Mouse (Mus musculus) midbrain, embryonic 15.5 days (tissue): ENCODE measurements around the gene Gm5868. TPM values are rescaled to one million over a fixed set of nuclear protein-coding genes. Genes with fewer than 3 reads are reported as not detected.
A peak's percentile ranks its signal among the peaks of the same experiment; 100 is the strongest.
"Not testable (repeated sequence)": the region's sequence is repeated elsewhere in the genome, so short reads cannot be mapped to it uniquely, and the experiment has no call there.

Source experiments
- ATAC-seq: fragments of 200-750 bp; cut with Nextera tagmentation; replicated peaks from 2 replicates; pipeline ENCODE4 v1.8.0; 2017; ENCODE audit warnings: moderate TSS enrichment
- H3K27ac ChIP-seq: fragments of 300-500 bp; sonication (generic); 2 replicates; pipeline ENCODE4 v1.5.1; 2015; ENCODE audit warnings: mild to moderate bottlenecking, inconsistent platforms
- H3K27me3 ChIP-seq: fragments of 300-500 bp; sonication (generic); replicated peaks from 2 replicates; pipeline ENCODE4 v1.6.1; 2015; ENCODE audit warnings: inconsistent platforms
- H3K36me3 ChIP-seq: fragments of 300-500 bp; sonication (generic); replicated peaks from 2 replicates; pipeline ENCODE4 v1.6.1; 2015; ENCODE audit warnings: inconsistent platforms
- H3K4me1 ChIP-seq: fragments of 300-500 bp; sonication (generic); 2 replicates; pipeline ENCODE4 v1.6.1; 2015; ENCODE audit warnings: inconsistent platforms
- H3K4me2 ChIP-seq: fragments of 300-500 bp; sonication (generic); 2 replicates; pipeline ENCODE4 v1.6.1; 2015; ENCODE audit warnings: inconsistent platforms, mild to moderate bottlenecking, moderate library complexity
- H3K4me3 ChIP-seq: fragments of 300-500 bp; sonication (generic); 2 replicates; pipeline ENCODE4 v1.5.1; 2015; ENCODE audit warnings: mild to moderate bottlenecking, inconsistent platforms
- H3K9ac ChIP-seq: fragments of 300-500 bp; sonication (generic); 2 replicates; pipeline ENCODE4 v1.6.1; 2015; ENCODE audit warnings: mild to moderate bottlenecking, inconsistent platforms
- H3K9me3 ChIP-seq: fragments of 300-500 bp; sonication (generic); 2 replicates; pipeline ENCODE4 v1.6.1; 2016; ENCODE audit warnings: inconsistent platforms
- whole genome bisulfite sequencing: fragments of 180-500 bp; shearing (Covaris S2); methylation state at CpG from one replicate; pipeline ENCODE4 v1.1.7; 2015; ENCODE audit warnings: mixed read lengths; 5-methylcytosine and 5-hydroxymethylcytosine counted together
- polyA plus RNA-seq: library from polyadenylated mRNA; unstranded; fragments of >200 nt; fragmentation: Nextera tagmentation; extraction: Ambion mirVana; gene quantifications from 2 replicates; pipeline ENCODE4 v1.2.1, GENCODE M21; 2015

The Gm5868 gene
- polyA plus RNA-seq, 1 experiment from 2014 or later = 7.2 TPM

DNA sequence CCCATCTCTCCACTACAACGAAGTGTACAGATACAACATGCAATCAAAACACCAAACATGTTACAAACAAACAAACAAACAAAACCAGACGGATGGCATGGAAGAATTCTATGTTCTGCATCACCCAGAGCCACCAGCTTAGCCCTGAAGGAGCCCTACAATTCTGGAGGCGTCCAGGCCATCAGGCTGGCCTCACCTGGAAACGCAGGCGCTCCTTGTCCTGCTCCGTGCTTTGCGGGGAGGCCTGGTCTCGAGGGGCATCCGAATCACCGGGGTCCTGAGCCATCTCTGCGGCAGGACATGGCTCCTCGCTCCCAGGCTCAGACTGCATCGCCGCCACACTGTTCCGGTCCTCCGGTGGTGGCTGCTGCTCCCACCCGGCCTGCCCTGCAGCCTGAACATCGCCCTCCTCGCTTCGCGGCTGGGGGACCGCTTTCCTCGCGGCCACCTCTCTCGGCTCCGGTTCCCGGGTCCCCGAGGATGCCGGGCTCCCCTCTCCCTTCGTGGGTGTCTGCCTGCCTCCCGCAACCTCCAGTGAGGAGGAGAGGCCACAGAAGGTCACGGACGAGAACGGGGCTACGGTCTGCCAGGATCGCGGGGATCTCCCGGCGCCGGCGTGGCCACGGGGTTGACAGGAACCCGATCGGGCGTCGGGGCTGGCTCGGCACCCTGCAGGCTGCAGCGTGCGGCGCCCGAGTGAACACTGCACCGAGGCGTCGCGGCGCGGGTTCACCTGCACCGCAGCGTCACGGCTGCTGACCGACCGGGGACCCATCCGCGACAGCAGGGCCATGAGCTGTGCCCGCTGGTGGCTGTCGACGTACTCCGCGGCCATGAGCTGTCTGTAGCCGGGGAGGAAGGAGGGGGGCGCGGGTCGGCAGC lies 7.0 kb downstream of the Gm5868 start:
- H3K4me2 ChIP-seq = peak overlapping the region; percentile 77

DNA sequence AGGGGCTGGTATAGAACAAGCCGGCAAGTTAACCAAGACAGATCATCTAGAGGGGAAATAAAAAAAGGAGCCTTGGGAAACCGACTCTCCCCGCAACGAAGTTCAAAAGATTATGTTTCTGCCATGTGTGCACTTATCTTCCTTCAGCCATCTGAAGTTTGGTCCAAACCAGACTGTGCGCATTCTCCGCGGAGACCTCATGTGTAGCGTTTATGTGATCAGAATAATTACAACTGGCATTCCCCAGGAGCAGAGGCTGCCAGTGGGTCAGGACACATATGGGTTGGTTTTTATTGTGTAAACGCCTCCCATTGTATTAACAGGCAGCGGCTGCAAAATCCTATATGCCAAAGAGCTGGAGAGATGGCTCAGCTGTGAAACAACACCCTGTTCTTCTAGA lies 7.8 kb downstream of the Gm5868 start:
- not testable (repeated sequence) for H3K4me3 ChIP-seq, ATAC-seq, H3K27me3 ChIP-seq, H3K27ac ChIP-seq, H3K36me3 ChIP-seq, H3K4me2 ChIP-seq, H3K9ac ChIP-seq, H3K4me1 ChIP-seq, H3K9me3 ChIP-seq
- WGBS = 23% methylated on average over 10 of the region's 10 CpGs

More for the DNA sequence above, 7.0 kb downstream of the Gm5868 start:
- not testable (repeated sequence) for H3K4me1 ChIP-seq, H3K27me3 ChIP-seq, H3K36me3 ChIP-seq, H3K27ac ChIP-seq, H3K9me3 ChIP-seq
- Histone ChIP-seq H3K9ac (peak overlapping the region; percentile 41), H3K4me3 (peak overlapping the region; percentile 45)
- WGBS = 4% methylated on average over 63 of the region's 73 CpGs
- peak; percentile 87 for ATAC-seq

DNA sequence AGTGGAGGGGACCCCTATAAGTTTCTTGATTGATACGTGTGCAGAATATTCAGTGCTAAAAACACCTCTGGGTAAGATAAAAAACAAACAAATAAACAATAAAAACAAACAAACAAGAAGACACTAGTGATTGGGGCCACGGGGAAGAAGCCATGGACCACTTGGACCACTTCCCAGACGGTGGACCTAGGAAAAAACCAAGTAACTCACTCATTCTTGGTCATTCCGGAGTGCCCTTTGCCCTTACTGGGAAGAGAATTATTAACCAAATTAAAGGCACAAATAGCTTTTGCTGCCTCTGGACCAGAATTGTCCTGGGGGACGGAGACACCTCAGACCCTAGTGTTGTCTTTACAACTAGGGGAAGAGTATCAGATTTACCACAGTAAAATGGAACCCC lies 21.7 kb downstream of the Gm5868 start:
- Histone ChIP-seq H3K4me1 (no peaks in the 10 kb centered on the region), H3K9me3 (no peaks in the 10 kb centered on the region), H3K36me3 (no peaks in the 10 kb centered on the region), H3K27me3 (no peaks in the 10 kb centered on the region), H3K9ac (no peak overlapping the region), H3K4me3 (no peak overlapping the region), H3K4me2 (no peak overlapping the region), H3K27ac (no peak overlapping the region)
- ATAC-seq = no peak
- 94% methylated on average over 5 of the region's 5 CpGs for WGBS

DNA sequence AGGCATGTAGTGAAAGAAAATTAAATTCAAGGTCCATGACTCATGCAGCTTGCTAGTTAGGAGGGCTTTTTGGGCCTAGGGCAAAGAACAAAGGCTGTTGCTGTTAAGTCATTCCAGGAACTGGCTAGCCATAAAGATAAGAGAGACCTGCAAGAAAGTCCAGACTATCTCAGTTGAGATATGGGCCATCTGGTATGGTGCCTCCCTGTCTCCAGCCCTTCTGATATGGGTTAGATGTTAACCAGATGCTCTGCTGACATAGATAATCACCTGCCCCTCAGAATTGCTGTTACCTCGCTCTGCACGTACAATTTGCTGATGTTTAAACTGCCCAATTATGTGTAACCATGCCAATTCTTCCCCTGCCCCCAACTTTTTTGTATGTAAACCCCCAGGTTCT lies 24.2 kb downstream of the Gm5868 start:
- 95% methylated on average over 2 of the region's 2 CpGs for WGBS
- H3K36me3 ChIP-seq, H3K27ac ChIP-seq, ATAC-seq, H3K27me3 ChIP-seq, H3K9me3 ChIP-seq, H3K4me1 ChIP-seq, H3K4me2 ChIP-seq, H3K4me3 ChIP-seq, H3K9ac ChIP-seq: not testable (repeated sequence)

DNA sequence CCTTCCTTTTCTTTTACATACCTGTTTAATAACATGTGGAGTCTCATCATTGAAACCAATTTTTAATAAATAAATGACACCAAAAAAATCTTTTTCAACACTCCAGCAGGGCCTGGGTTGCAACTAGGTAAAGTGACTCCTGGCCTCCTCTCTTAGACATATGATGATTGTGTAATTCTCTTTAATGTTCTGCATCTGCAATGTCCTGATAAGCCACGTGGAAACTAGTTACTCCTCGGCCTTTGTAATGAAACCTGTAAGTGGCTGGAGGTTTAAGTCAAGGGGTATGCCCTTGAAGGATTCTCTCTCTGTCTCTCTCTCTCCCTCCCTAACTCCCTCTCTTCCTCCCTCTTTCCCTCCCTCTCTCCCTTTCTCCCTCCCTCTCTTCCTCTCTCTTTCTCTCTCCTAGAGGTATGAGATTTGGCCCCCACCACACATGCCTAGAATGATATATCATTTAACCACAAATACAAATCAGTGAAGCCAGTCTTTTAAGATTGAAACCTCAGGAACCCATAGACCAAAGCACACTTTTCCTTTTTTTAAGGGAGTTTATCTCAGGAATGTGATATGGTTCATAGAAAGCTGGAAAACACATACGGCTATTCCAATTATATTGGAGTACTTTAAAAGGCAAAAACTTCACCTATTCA lies 26.2 kb downstream of the Gm5868 start:
- H3K4me1 ChIP-seq = peaks cover 11% of the 10 kb centered on the region
- no peaks in the 10 kb centered on the region for H3K27me3 ChIP-seq
- no peak overlapping the region for H3K9ac ChIP-seq
- ATAC-seq = no peak
- no peaks in the 10 kb centered on the region for H3K36me3 ChIP-seq
- no peak overlapping the region for H3K27ac ChIP-seq
- H3K4me3 ChIP-seq = no peak overlapping the region
- no peak overlapping the region for H3K4me2 ChIP-seq
- 85% methylated on average over 3 of the region's 3 CpGs for WGBS
- H3K9me3 ChIP-seq = no peaks in the 10 kb centered on the region

DNA sequence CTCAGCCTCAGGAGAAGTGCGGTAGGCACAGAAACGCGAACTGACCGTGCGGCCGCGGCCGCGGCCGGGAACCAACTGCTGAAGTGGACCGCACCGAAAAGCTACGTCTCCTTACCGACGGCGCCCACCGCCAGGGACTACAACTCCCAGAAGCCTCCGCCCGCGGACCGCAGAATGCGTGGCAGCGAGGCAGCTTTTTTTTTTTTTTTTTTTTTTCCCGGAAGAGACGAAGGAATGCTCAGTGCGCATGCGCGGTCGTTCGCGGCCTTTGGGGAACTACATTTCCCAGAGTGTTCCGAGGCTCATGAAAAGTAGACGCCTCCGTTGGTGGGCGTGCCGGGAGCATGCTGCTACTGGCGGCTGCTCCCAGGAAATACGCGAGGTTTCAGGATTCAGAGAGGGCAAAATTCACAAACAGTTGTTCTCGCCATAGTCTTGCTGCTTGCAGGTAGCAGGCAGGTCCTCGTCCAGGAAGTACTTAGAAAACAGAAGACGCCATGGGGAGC lies 27.8 kb downstream of the Gm5868 start, which contains the start of gene Nfxl1:
Nfxl1 (minus strand) TSS at position 141 of the 506 bp plus-strand sequence.
- H3K4me1 ChIP-seq = peaks cover 11% of the 10 kb centered on the region
- H3K4me3 ChIP-seq = peak within 1 kb of the TSS; percentile 74
- peak; percentile 98 for ATAC-seq
- WGBS = under 1% methylated on average over 42 of the region's 42 CpGs
- H3K36me3 ChIP-seq = no peaks in the 10 kb centered on the region; the same call in 1 of the 2 replicates
- peak within 1 kb of the TSS; percentile 70 for H3K9ac ChIP-seq
- no peaks in the 10 kb centered on the region for H3K9me3 ChIP-seq
- no peaks in the 10 kb centered on the region for H3K27me3 ChIP-seq
- peak within 1 kb of the TSS; percentile 79 for H3K4me2 ChIP-seq
- H3K27ac ChIP-seq = peak within 1 kb of the TSS; percentile 76

DNA sequence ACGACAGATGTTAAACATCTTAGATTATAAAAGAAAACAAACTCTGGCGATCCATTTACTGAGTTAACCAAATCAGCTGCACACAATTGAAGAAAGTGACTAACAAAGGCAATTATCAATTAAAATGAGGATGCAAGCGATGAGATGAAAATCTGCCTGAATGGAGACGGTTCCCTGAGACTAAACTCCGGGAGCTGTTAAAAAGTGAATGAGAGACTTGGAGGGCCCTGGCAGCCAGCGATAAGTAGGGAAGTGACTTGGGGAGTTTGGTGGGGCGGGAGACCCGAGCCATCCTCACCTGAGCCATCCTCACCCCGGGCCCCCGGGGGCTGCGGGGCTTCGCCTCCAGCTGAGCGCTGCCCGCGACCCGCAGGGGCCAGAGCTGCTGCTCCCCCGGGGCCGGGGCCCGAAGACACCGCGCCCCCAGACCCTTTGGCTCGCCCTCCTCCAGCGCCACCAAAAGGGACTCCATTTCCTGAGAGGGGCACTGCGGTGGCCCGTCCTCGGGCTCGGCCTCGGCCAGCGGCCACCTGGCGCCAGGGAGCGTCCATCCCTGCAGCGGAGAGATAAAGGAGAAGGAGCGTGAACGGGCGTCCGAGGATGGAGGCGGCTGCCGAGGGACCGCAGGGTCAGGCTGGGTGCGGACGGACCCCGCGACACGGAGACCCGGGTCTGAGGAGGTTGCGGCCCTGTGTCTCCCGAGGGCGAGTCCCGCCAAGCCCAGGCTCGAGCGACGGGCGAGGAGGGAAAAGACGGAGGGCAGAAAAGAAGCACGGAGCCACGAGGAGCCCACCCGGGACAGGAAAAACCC lies 28.4 kb downstream of the Gm5868 start:
- ATAC-seq = peak; percentile 86
- under 1% methylated on average over 57 of the region's 57 CpGs for WGBS
- peak overlapping the region; percentile 79 for H3K4me2 ChIP-seq
- H3K9me3 ChIP-seq = no peaks in the 10 kb centered on the region
- no peaks in the 10 kb centered on the region; the same call in 1 of the 2 replicates for H3K36me3 ChIP-seq
- peak overlapping the region; percentile 74 for H3K4me3 ChIP-seq
- peak overlapping the region; percentile 76 for H3K27ac ChIP-seq
- H3K4me1 ChIP-seq = peaks cover 11% of the 10 kb centered on the region
- H3K9ac ChIP-seq = peak overlapping the region; percentile 70
- H3K27me3 ChIP-seq = no peaks in the 10 kb centered on the region

DNA sequence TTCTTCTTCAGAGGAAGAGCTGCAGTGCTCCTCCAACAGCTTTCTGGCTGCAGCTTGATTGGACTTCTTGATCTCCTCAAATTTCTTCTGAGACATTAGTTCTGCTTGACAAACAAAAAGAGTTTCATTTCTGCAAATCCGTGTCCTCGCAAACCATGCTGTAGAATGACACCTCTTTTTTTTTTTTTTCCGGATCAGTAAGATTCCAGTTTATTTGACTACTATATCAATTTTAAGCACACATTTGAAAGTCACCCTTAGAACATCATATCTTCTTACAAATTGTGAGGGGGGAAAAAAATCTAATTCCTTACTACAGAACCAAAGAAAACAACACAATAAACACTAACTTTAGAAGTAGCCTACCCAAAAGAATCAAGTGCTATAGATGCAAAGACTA lies 31.1 kb downstream of the Gm5868 start:
- H3K4me2 ChIP-seq = no peak overlapping the region
- H3K27me3 ChIP-seq = no peaks in the 10 kb centered on the region
- no peak overlapping the region for H3K9ac ChIP-seq
- ATAC-seq = no peak
- WGBS = 85% methylated on average over 3 of the region's 3 CpGs
- H3K4me3 ChIP-seq = no peak overlapping the region
- peaks cover 11% of the 10 kb centered on the region for H3K4me1 ChIP-seq
- no peak overlapping the region for H3K27ac ChIP-seq
- H3K36me3 ChIP-seq = peaks cover 3% of the 10 kb centered on the region; the same call in 1 of the 2 replicates
- no peaks in the 10 kb centered on the region for H3K9me3 ChIP-seq

DNA sequence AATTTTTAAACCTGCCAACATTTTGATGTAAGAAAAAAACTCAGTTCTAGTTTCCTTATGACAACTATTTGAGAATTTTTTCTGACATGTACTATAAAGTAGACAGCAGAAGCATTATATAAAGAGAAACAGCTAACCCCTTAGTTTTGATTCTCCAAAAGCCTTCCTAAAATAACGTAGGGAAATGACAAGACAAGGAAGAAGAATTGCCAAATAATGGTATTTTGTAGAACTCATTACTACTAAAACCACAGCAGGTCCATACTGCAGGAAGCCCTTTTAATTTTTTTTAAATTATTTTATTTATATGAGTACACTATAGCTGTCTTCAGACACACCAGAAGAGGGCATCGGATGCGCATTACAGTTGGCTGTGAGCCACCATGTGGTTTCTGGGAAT lies 36.1 kb downstream of the Gm5868 start:
- ATAC-seq = no peak
- Histone ChIP-seq H3K9me3 (no peaks in the 10 kb centered on the region), H3K27ac (no peak overlapping the region), H3K27me3 (no peaks in the 10 kb centered on the region), H3K4me1 (no peaks in the 10 kb centered on the region), H3K9ac (no peak overlapping the region), H3K4me2 (no peak overlapping the region), H3K36me3 (peaks cover 3% of the 10 kb centered on the region; the same call in 1 of the 2 replicates), H3K4me3 (no peak overlapping the region)
- 92% methylated on average over 3 of the region's 3 CpGs for WGBS
